Mouse (Mus musculus): ENCODE data around the gene Cyp8b1. TPM values are rescaled to one million over a fixed set of nuclear protein-coding genes. Genes with fewer than 3 reads are reported as not detected.

The Cyp8b1 gene
- polyA plus RNA-seq, 1 experiment from 2014 or later, result not detected

GRCm38 (mm10) chr9:121937451-121937864, 21.4 kb upstream of the Cyp8b1 start:
- in situ Hi-C loops (cut with MboI; ENCODE audit: low pct_unique_long_range_greater_than_20kb), result no loop called here
- ATAC-seq (no peak), DNase-seq (ENCODE audit: low read depth, low spot score) (no peak)
- TF ChIP-seq CTCF (IDR thresholded peaks at IDR 0.05), result no peak
- POLR2A ChIA-PET, result no interaction called here
- CTCF ChIA-PET, result interaction anchor here (1.2 kb wide), 1 partner anchor 12 kb away, joined by 3 read pairs; no protein-coding TSS in a partner anchor
- peaks cover 12% of the 10 kb centered on the region for H3K27me3 ChIP-seq

- TF ChIP-seq CTCF (IDR thresholded peaks at IDR 0.05), result no peak
- CTCF ChIA-PET, result interaction anchor here (1.2 kb wide), 1 partner anchor 12 kb away, joined by 3 read pairs; no protein-coding TSS in a partner anchor
Measured at GRCm38 (mm10) chr9:121936952-121937351, 20.8 kb upstream of the Cyp8b1 start.

GRCm38 (mm10) chr9:121934856-121935255, 18.8 kb upstream of the Cyp8b1 start:
- CTCF ChIA-PET, result no interaction called here
- POLR2A ChIA-PET, result no interaction called here
- peaks cover 12% of the 10 kb centered on the region for H3K27me3 ChIP-seq
- TF ChIP-seq CTCF (IDR thresholded peaks at IDR 0.05), result no peak
- in situ Hi-C loops (cut with MboI; ENCODE audit: low pct_unique_long_range_greater_than_20kb), result no loop called here
- no peak for DNase-seq (ENCODE audit: low read depth, low spot score)
- no peak for ATAC-seq

More at GRCm38 (mm10) chr9:121936952-121937351, 20.8 kb upstream of the Cyp8b1 start:
- peaks cover 12% of the 10 kb centered on the region for H3K27me3 ChIP-seq
- in situ Hi-C loops (cut with MboI; ENCODE audit: low pct_unique_long_range_greater_than_20kb), result no loop called here
- POLR2A ChIA-PET, result no interaction called here
- ATAC-seq (peak; percentile 12), DNase-seq (ENCODE audit: low read depth, low spot score) (no peak)

- POLR2A ChIA-PET, result no interaction called here
- CTCF ChIA-PET, result interaction anchor here (0.6 to 1.8 kb wide), 10 partner anchors 11 to 88 kb away, joined by 3 to 17 read pairs (median 4); partner anchors contain the start of gene Cyp8b1
- in situ Hi-C loops (cut with MboI; ENCODE audit: low pct_unique_long_range_greater_than_20kb), result no loop called here
- peak; percentile 77 for TF ChIP-seq CTCF (IDR thresholded peaks at IDR 0.05)
- H3K27me3 ChIP-seq, result peaks cover 20% of the 10 kb centered on the region
- DNase-seq (ENCODE audit: low read depth, low spot score) (no peak), ATAC-seq (no peak)
Measured at GRCm38 (mm10) chr9:121928498-121928897, 12.4 kb upstream of the Cyp8b1 start.

- DNase-seq (ENCODE audit: low read depth, low spot score) (no peak), ATAC-seq (no peak)
- peaks cover 20% of the 10 kb centered on the region for H3K27me3 ChIP-seq
- TF ChIP-seq CTCF (IDR thresholded peaks at IDR 0.05), result no peak
- in situ Hi-C loops (cut with MboI; ENCODE audit: low pct_unique_long_range_greater_than_20kb), result no loop called here
- POLR2A ChIA-PET, result no interaction called here
- CTCF ChIA-PET, result interaction anchor here (0.8 to 1.8 kb wide), 7 partner anchors 11 to 87 kb away, joined by 3 to 17 read pairs (median 3); partner anchors contain the start of gene Cyp8b1
Measured at GRCm38 (mm10) chr9:121927721-121928120, 11.6 kb upstream of the Cyp8b1 start.

GRCm38 (mm10) chr9:121926634-121927405, 10.7 kb upstream of the Cyp8b1 start:
- no peak for ATAC-seq
- POLR2A ChIA-PET, result interaction anchor here (0.6 kb wide), 1 partner anchor 441 kb away, joined by 3 read pairs; no protein-coding TSS in a partner anchor

GRCm38 (mm10) chr9:121925959-121926358, 9.9 kb upstream of the Cyp8b1 start:
- CTCF ChIA-PET, result interaction anchor here (1.2 kb wide), 1 partner anchor 60 kb away, joined by 3 read pairs; no protein-coding TSS in a partner anchor
- no peak for TF ChIP-seq CTCF (IDR thresholded peaks at IDR 0.05)
- no peak for DNase-seq (ENCODE audit: low read depth, low spot score)
- peaks cover 27% of the 10 kb centered on the region for H3K27me3 ChIP-seq
- in situ Hi-C loops (cut with MboI; ENCODE audit: low pct_unique_long_range_greater_than_20kb), result no loop called here
- ATAC-seq, result no peak
- POLR2A ChIA-PET, result no interaction called here

More at GRCm38 (mm10) chr9:121926634-121927405, 10.7 kb upstream of the Cyp8b1 start:
- TF ChIP-seq CTCF (IDR thresholded peaks at IDR 0.05), result no peak
- CTCF ChIA-PET, result interaction anchor here (1.0 to 1.2 kb wide), 2 partner anchors 59 to 97 kb away, joined by 3 read pairs; no protein-coding TSS in a partner anchor
- in situ Hi-C loops (cut with MboI; ENCODE audit: low pct_unique_long_range_greater_than_20kb), result no loop called here
- DNase-seq (ENCODE audit: low read depth, low spot score), result no peak
- peaks cover 20% of the 10 kb centered on the region for H3K27me3 ChIP-seq

- TF ChIP-seq CTCF (IDR thresholded peaks at IDR 0.05), result no peak
- POLR2A ChIA-PET, result no interaction called here
- CTCF ChIA-PET, result interaction anchor here (1.0 kb wide), 1 partner anchor 12 kb away, joined by 3 read pairs; no protein-coding TSS in a partner anchor
- DNase-seq (ENCODE audit: low read depth, low spot score) (no peak), ATAC-seq (no peak)
- in situ Hi-C loops (cut with MboI; ENCODE audit: low pct_unique_long_range_greater_than_20kb), result no loop called here
- H3K27me3 ChIP-seq, result peaks cover 34% of the 10 kb centered on the region
Measured at GRCm38 (mm10) chr9:121924901-121925560, 8.9 kb upstream of the Cyp8b1 start.

GRCm38 (mm10) chr9:121923906-121924305, 7.8 kb upstream of the Cyp8b1 start:
- no peak for TF ChIP-seq CTCF (IDR thresholded peaks at IDR 0.05)
- in situ Hi-C loops (cut with MboI; ENCODE audit: low pct_unique_long_range_greater_than_20kb), result no loop called here
- CTCF ChIA-PET, result no interaction called here
- ATAC-seq (no peak), DNase-seq (ENCODE audit: low read depth, low spot score) (no peak)
- peaks cover 36% of the 10 kb centered on the region for H3K27me3 ChIP-seq
- POLR2A ChIA-PET, result no interaction called here

- ATAC-seq (no peak), DNase-seq (ENCODE audit: low read depth, low spot score) (no peak)
- no peak for TF ChIP-seq CTCF (IDR thresholded peaks at IDR 0.05)
- POLR2A ChIA-PET, result no interaction called here
- in situ Hi-C loops (cut with MboI; ENCODE audit: low pct_unique_long_range_greater_than_20kb), result no loop called here
- CTCF ChIA-PET, result no interaction called here
- H3K27me3 ChIP-seq, result peaks cover 41% of the 10 kb centered on the region
Measured at GRCm38 (mm10) chr9:121923443-121923842, 7.3 kb upstream of the Cyp8b1 start.

All from Patski (cell line).